Mouse (Mus musculus): Measurements from ENCODE around the gene Trpm1. TPM values are rescaled to one million over a fixed set of nuclear protein-coding genes. Genes with fewer than 3 reads are reported as not detected.
A peak's percentile ranks its signal among the peaks of the same experiment; 100 is the strongest.

Gene Trpm1
- polyA plus RNA-seq, 1 experiment = not detected

DNA sequence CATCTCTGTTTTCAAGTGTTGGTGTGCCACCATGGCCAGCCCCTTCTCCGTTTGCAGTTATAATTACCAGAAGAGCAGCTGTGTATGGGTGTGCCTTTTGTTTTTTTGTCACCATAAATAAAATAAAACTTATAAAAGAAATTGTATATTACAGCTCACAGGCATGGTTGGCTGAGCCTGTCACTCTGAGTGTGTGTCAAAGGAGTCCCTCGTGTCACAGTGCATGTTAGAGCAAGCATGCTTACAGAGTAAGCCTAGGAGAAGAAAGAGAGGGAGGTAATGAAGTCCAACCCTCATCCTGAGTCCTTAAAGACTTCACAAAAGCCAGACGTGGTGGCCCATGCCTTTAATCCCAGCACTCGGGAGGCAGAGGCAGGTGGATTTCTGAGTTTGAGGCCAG is 88.8 kb downstream of the Trpm1 start:
- H3K4me1 ChIP-seq (ENCODE audit: control insufficient read depth, insufficient read depth, low read length) = peaks cover 16% of the 10 kb centered on the region
- no peak overlapping the region for H3K27ac ChIP-seq (ENCODE audit: insufficient read depth, low read length)
- H3K4me3 ChIP-seq (ENCODE audit: insufficient read depth, low read length) = no peak overlapping the region
- TF ChIP-seq POLR2A (IDR thresholded peaks at IDR 0.05; ENCODE audit: low read depth, low read length) (no peak), CTCF (IDR thresholded peaks at IDR 0.05; ENCODE audit: borderline replicate concordance, insufficient read depth, low read length) (no peak)

DNA sequence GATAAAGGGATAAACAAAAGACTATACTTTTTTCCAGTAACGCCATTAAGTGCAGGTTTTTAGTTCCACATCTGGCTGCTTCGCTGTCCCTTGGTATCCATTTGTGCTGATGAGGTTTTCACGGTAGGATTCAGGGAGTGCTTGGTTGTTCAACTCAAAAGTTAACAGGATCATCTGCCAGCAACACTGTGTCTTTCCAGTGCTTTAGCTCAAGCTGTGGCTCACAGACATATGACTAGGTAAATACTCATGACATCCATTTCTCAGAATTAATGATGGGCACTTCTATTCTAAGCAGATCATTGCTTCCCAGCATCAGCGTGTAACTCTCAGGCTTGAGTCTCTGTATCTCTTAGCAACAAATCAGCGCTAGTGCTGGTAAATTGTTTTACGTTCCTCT is 90.7 kb downstream of the Trpm1 start:
- no peak overlapping the region for H3K27ac ChIP-seq (ENCODE audit: insufficient read depth, low read length)
- peaks cover 17% of the 10 kb centered on the region for H3K4me1 ChIP-seq (ENCODE audit: control insufficient read depth, insufficient read depth, low read length)
- H3K4me3 ChIP-seq (ENCODE audit: insufficient read depth, low read length) = no peak overlapping the region
- TF ChIP-seq POLR2A (IDR thresholded peaks at IDR 0.05; ENCODE audit: low read depth, low read length) = no peak
- TF ChIP-seq CTCF (IDR thresholded peaks at IDR 0.05; ENCODE audit: borderline replicate concordance, insufficient read depth, low read length) = no peak

DNA sequence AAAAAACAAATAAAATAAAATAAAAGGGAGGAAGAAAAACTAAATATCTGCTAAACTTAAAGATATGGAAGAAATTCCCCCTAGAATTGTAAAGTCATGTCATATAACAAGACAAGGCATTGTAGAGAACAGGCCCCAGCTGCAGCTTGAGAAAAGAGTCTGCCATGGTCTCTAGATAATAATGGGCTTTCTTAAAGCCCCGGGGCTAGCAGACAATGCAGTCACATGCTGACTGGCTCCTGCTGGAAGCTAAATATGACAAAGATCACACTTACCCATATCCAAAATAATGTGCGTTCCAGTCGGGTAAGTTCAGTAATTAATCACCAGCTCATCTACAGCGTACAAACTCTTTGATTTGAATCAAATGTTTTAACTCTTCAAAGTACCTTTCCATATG is 93.1 kb downstream of the Trpm1 start:
- TF ChIP-seq CTCF (IDR thresholded peaks at IDR 0.05; ENCODE audit: borderline replicate concordance, insufficient read depth, low read length) = no peak
- TF ChIP-seq POLR2A (IDR thresholded peaks at IDR 0.05; ENCODE audit: low read depth, low read length) = no peak
- Histone ChIP-seq H3K4me3 (ENCODE audit: insufficient read depth, low read length) (no peak overlapping the region), H3K27ac (ENCODE audit: insufficient read depth, low read length) (no peak overlapping the region), H3K4me1 (ENCODE audit: control insufficient read depth, insufficient read depth, low read length) (peaks cover 18% of the 10 kb centered on the region)

DNA sequence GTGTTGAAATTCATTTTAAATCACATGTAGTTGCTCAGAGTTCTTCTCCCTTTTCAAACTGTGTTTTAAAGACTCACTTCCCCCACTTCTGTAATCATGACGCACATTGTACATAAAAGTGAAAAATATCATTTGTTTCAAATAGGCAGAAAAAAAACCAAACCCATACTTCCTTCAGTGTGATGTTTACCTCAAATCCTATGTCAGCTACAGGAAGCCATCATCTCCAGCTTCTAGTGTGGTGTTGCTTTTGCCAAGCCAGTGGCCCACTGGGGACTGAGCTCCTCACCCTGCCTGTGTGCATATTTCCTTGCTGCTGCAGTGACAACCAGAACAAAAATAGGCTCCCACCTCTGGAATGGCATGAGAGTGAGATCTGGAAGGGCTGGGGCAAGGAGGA is 94.7 kb downstream of the Trpm1 start:
- Histone ChIP-seq H3K4me1 (ENCODE audit: control insufficient read depth, insufficient read depth, low read length) (peaks cover 13% of the 10 kb centered on the region), H3K4me3 (ENCODE audit: insufficient read depth, low read length) (no peak overlapping the region), H3K27ac (ENCODE audit: insufficient read depth, low read length) (no peak overlapping the region)
- TF ChIP-seq POLR2A (IDR thresholded peaks at IDR 0.05; ENCODE audit: low read depth, low read length) = no peak
- TF ChIP-seq CTCF (IDR thresholded peaks at IDR 0.05; ENCODE audit: borderline replicate concordance, insufficient read depth, low read length) = no peak

DNA sequence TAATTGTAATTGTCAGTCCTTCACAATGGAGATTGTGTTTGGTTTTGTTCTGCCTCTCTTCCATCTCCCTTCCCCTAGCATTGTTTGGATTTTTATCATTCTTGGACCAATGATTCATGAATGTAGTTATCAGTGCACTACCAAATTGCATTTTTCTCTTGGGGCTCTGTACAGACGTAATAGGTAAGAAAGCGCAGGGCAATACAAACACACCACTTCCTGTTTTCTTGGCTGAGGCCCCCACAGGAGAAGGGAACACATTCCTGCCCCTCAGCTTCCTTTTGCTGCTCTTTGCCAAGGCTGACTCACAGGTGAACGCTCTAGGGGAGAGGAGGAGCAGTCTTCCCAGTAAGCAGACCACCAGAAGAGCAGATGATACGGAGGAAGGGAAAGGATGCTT is 96.1 kb downstream of the Trpm1 start:
- Histone ChIP-seq H3K4me3 (ENCODE audit: insufficient read depth, low read length) (no peak overlapping the region), H3K4me1 (ENCODE audit: control insufficient read depth, insufficient read depth, low read length) (peaks cover 13% of the 10 kb centered on the region), H3K27ac (ENCODE audit: insufficient read depth, low read length) (peak overlapping the region; percentile 55)
- no peak for TF ChIP-seq POLR2A (IDR thresholded peaks at IDR 0.05; ENCODE audit: low read depth, low read length)

DNA sequence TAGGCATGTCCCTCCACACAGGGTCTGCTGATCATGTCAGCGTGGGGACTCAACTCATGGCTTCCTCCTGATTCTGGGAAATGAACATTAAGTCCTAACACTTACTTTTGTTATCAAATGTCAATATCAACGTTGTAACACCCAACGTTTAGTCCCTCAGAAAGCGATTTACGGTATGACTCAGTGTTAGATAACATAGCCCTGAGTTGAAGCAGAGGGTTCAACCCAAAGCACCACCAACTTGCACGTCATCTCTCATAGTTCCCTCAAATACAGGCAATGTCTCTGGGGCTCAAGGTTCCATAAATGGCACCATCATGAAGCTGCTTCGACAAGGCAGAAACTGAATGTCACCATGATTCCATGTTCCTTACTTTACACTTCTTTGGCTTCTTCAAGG is 96.8 kb downstream of the Trpm1 start:
- no peak for TF ChIP-seq CTCF (IDR thresholded peaks at IDR 0.05; ENCODE audit: borderline replicate concordance, insufficient read depth, low read length)
- TF ChIP-seq POLR2A (IDR thresholded peaks at IDR 0.05; ENCODE audit: low read depth, low read length) = no peak
- Histone ChIP-seq H3K4me1 (ENCODE audit: control insufficient read depth, insufficient read depth, low read length) (peaks cover 13% of the 10 kb centered on the region), H3K4me3 (ENCODE audit: insufficient read depth, low read length) (no peak overlapping the region), H3K27ac (ENCODE audit: insufficient read depth, low read length) (peak overlapping the region; percentile 55)

DNA sequence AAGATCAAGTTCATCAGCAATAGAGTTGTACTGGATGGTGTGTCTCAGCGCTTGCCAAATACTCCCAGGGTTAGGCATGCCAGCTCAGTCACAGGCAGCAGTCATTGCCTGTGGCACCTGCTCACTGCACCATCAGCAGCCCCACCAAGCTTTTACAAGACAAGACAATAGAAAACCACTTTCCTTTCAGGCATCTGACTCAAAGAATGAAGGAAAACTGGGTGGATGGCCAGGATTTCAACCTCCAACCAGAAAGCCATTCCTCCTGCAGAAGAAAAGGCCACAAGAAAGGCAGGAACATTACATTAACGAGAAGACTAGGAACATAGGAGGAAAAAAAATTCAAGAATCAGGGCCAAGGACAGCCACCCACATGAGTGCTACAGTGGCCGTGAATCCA is 100.1 kb downstream of the Trpm1 start:
- TF ChIP-seq CTCF (IDR thresholded peaks at IDR 0.05; ENCODE audit: borderline replicate concordance, insufficient read depth, low read length) = no peak
- no peak for TF ChIP-seq POLR2A (IDR thresholded peaks at IDR 0.05; ENCODE audit: low read depth, low read length)

DNA sequence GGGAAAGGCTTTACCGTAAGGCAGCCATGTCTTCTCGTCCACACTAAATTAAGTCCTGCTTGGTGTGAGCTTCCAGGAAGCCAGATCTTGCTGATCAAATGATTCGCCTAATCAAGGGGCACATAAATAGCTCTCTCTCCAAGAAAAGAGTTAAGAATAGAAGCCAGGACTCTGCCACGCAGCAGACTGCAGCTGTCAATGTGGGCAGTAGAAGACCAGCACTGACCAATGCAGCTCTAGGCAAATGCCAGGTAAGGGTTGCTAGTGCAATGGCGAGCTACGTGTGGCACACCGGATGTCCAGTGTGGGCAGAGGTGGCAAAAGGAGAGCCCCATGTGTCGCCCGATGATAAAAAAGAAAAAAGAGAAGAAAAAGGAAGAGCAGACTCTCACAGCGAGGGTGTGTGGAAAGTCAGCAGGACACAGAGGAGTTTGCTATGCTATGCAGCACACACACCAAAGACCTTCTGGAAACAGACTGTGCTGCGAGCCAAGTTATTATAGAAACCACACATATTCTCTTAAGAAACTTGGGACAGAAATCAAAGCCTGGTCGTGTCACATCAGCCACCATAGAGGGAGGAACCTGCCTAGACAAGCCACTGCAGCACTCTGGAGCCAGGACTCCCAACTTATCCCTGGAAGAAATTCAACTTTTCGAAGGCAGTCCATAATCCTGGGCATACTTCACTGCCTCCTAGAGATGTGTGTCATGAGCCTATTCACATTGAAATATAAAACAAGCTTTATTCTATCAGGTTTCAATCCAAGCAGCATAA is 112.1 kb downstream of the Trpm1 start:
- TF ChIP-seq CTCF (IDR thresholded peaks at IDR 0.05; ENCODE audit: borderline replicate concordance, insufficient read depth, low read length) (no peak), POLR2A (IDR thresholded peaks at IDR 0.05; ENCODE audit: low read depth, low read length) (no peak)
- no peak overlapping the region for H3K4me3 ChIP-seq (ENCODE audit: insufficient read depth, low read length)
- H3K27ac ChIP-seq (ENCODE audit: insufficient read depth, low read length) = no peak overlapping the region
- H3K4me1 ChIP-seq (ENCODE audit: control insufficient read depth, insufficient read depth, low read length) = no peaks in the 10 kb centered on the region

More for the DNA sequence above, 100.1 kb downstream of the Trpm1 start:
- Histone ChIP-seq H3K27ac (ENCODE audit: insufficient read depth, low read length) (no peak overlapping the region), H3K4me3 (ENCODE audit: insufficient read depth, low read length) (no peak overlapping the region), H3K4me1 (ENCODE audit: control insufficient read depth, insufficient read depth, low read length) (peaks cover 13% of the 10 kb centered on the region)

DNA sequence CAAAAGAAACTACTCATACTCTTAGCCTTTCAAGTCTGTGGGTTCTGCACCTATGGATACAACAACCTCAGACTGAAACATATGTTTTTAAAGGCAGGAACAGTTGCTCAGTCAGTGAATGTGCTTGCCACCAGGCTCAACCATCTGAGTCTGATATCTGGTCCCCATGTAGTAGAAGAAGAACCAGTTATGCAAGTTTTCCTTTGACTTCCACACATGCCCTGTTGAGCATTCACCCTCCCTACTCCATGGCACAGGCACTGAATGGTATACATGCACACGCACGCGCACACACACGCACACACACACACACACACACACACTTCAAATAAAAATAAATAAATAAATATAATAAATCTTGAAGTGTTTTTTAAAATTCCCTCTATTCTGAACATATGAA is 113.0 kb downstream of the Trpm1 start:
- no peaks in the 10 kb centered on the region for H3K4me1 ChIP-seq (ENCODE audit: control insufficient read depth, insufficient read depth, low read length)
- TF ChIP-seq POLR2A (IDR thresholded peaks at IDR 0.05; ENCODE audit: low read depth, low read length) (no peak), CTCF (IDR thresholded peaks at IDR 0.05; ENCODE audit: borderline replicate concordance, insufficient read depth, low read length) (no peak)
- no peak overlapping the region for H3K27ac ChIP-seq (ENCODE audit: insufficient read depth, low read length)
- H3K4me3 ChIP-seq (ENCODE audit: insufficient read depth, low read length) = no peak overlapping the region

DNA sequence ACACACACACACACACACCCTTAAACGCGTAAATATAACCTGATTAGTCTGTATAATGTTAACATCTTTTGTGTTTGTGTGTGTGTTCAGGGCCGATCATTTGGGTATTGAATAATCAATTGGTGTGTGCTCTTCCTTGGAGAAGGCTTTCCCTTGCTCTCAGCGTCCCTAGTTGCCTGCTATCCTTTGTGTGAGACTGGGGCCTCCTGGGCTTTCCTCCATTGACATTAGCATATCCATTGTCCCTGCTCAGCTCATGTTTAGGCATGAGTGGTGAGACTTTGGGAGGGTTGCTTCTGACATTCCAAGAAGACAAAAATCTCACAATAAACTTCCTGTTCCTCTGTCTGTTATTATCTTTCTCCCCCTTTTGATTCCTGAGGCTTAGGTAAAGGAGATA is 118.3 kb downstream of the Trpm1 start:
- no peak overlapping the region for H3K4me3 ChIP-seq (ENCODE audit: insufficient read depth, low read length)
- peaks cover 4% of the 10 kb centered on the region; the same call in 1 of the 2 replicates for H3K4me1 ChIP-seq (ENCODE audit: control insufficient read depth, insufficient read depth, low read length)
- TF ChIP-seq CTCF (IDR thresholded peaks at IDR 0.05; ENCODE audit: borderline replicate concordance, insufficient read depth, low read length) (no peak), POLR2A (IDR thresholded peaks at IDR 0.05; ENCODE audit: low read depth, low read length) (no peak)
- no peak overlapping the region for H3K27ac ChIP-seq (ENCODE audit: insufficient read depth, low read length)
